Mouse (Mus musculus): ENCODE measurements around the gene Trpc3. TPM values are rescaled to one million over a fixed set of nuclear protein-coding genes. Genes with fewer than 3 reads are reported as not detected.
A peak's percentile ranks its signal among the peaks of the same experiment; 100 is the strongest.

Trpc3 gene
- 9.2 and 10.1 TPM in 2 replicates for polyA plus RNA-seq (2014; fragmentation: Nextera tagmentation; extraction: Ambion mirVana)

- peak; percentile 91 for ATAC-seq (ENCODE audit: low FRiP score, low TSS enrichment)
- Histone ChIP-seq H3K4me3 (ENCODE audit: low read length) (peak within 1 kb of the TSS; percentile 69), H3K9ac (ENCODE audit: low read depth, low read length) (peak within 1 kb of the TSS; percentile 53), H3K36me3 (ENCODE audit: control insufficient read depth, insufficient read depth, low read length) (no peaks in the 10 kb centered on the region), H3K4me2 (replicated peaks; ENCODE audit: low read depth, low read length) (peak within 1 kb of the TSS; percentile 89), H3K27me3 (ENCODE audit: control insufficient read depth, insufficient read depth, low read length) (peaks cover 5% of the 10 kb centered on the region), H3K4me1 (ENCODE audit: control insufficient read depth, insufficient read depth, low read length) (no peaks in the 10 kb centered on the region), H3K27ac (ENCODE audit: low read depth, low read length) (no peak within 1 kb of the TSS), H3K9me3 (ENCODE audit: control insufficient read depth, low read length) (no peaks in the 10 kb centered on the region)
- 2% methylated on average over 74 of the region's 91 CpGs for WGBS
These were observed at the start of gene Trpc3 for GRCm38 (mm10) chr3:36689392-36690291. Gene Trpc3 (minus strand): TSS chr3:36690167.

GRCm38 (mm10) chr3:36738071-36738470 is 48.1 kb upstream of the Trpc3 start:
- Histone ChIP-seq H3K4me1 (ENCODE audit: control insufficient read depth, insufficient read depth, low read length) (peaks cover 5% of the 10 kb centered on the region; the same call in 1 of the 2 replicates), H3K4me3 (ENCODE audit: low read length) (no peak overlapping the region)
- WGBS, result 50% methylated on average over 4 of the region's 4 CpGs

GRCm38 (mm10) chr3:36733075-36733474 is 43.1 kb upstream of the Trpc3 start:
- H3K27me3 ChIP-seq (ENCODE audit: control insufficient read depth, insufficient read depth, low read length), result no peaks in the 10 kb centered on the region
- H3K4me1 ChIP-seq (ENCODE audit: control insufficient read depth, insufficient read depth, low read length), result peaks cover 5% of the 10 kb centered on the region; the same call in 1 of the 2 replicates
- no peak overlapping the region for H3K4me2 ChIP-seq (replicated peaks; ENCODE audit: low read depth, low read length)
- ATAC-seq (ENCODE audit: low FRiP score, low TSS enrichment), result no peak
- no peaks in the 10 kb centered on the region for H3K9me3 ChIP-seq (ENCODE audit: control insufficient read depth, low read length)
- no peaks in the 10 kb centered on the region for H3K36me3 ChIP-seq (ENCODE audit: control insufficient read depth, insufficient read depth, low read length)
- no peak overlapping the region for H3K27ac ChIP-seq (ENCODE audit: low read depth, low read length)
- H3K4me3 ChIP-seq (ENCODE audit: low read length), result no peak overlapping the region
- no peak overlapping the region for H3K9ac ChIP-seq (ENCODE audit: low read depth, low read length)
- 92% methylated on average over 4 of the region's 4 CpGs for WGBS

More at GRCm38 (mm10) chr3:36738071-36738470, 48.1 kb upstream of the Trpc3 start:
- no peak overlapping the region for H3K9ac ChIP-seq (ENCODE audit: low read depth, low read length)
- H3K36me3 ChIP-seq (ENCODE audit: control insufficient read depth, insufficient read depth, low read length), result no peaks in the 10 kb centered on the region
- H3K27ac ChIP-seq (ENCODE audit: low read depth, low read length), result no peak overlapping the region
- ATAC-seq (ENCODE audit: low FRiP score, low TSS enrichment), result no peak
- H3K9me3 ChIP-seq (ENCODE audit: control insufficient read depth, low read length), result no peaks in the 10 kb centered on the region
- H3K27me3 ChIP-seq (ENCODE audit: control insufficient read depth, insufficient read depth, low read length), result no peaks in the 10 kb centered on the region
- no peak overlapping the region for H3K4me2 ChIP-seq (replicated peaks; ENCODE audit: low read depth, low read length)

- H3K27me3 ChIP-seq (ENCODE audit: control insufficient read depth, insufficient read depth, low read length), result no peaks in the 10 kb centered on the region
- no peak overlapping the region for H3K4me2 ChIP-seq (replicated peaks; ENCODE audit: low read depth, low read length)
- ATAC-seq (ENCODE audit: low FRiP score, low TSS enrichment), result no peak
- no peak overlapping the region for H3K4me3 ChIP-seq (ENCODE audit: low read length)
- H3K9ac ChIP-seq (ENCODE audit: low read depth, low read length), result no peak overlapping the region
- no peak overlapping the region for H3K27ac ChIP-seq (ENCODE audit: low read depth, low read length)
- H3K9me3 ChIP-seq (ENCODE audit: control insufficient read depth, low read length), result no peaks in the 10 kb centered on the region
- H3K36me3 ChIP-seq (ENCODE audit: control insufficient read depth, insufficient read depth, low read length), result no peaks in the 10 kb centered on the region
- H3K4me1 ChIP-seq (ENCODE audit: control insufficient read depth, insufficient read depth, low read length), result no peaks in the 10 kb centered on the region
- WGBS, result 66% methylated on average over 8 of the region's 8 CpGs
These were observed 36.6 kb upstream of the Trpc3 start for GRCm38 (mm10) chr3:36726545-36726944.

- Histone ChIP-seq H3K27ac (ENCODE audit: low read depth, low read length) (no peak overlapping the region), H3K4me1 (ENCODE audit: control insufficient read depth, insufficient read depth, low read length) (no peaks in the 10 kb centered on the region), H3K36me3 (ENCODE audit: control insufficient read depth, insufficient read depth, low read length) (no peaks in the 10 kb centered on the region), H3K4me2 (replicated peaks; ENCODE audit: low read depth, low read length) (no peak overlapping the region), H3K9ac (ENCODE audit: low read depth, low read length) (no peak overlapping the region), H3K4me3 (ENCODE audit: low read length) (no peak overlapping the region), H3K9me3 (ENCODE audit: control insufficient read depth, low read length) (no peaks in the 10 kb centered on the region), H3K27me3 (ENCODE audit: control insufficient read depth, insufficient read depth, low read length) (no peaks in the 10 kb centered on the region)
- ATAC-seq (ENCODE audit: low FRiP score, low TSS enrichment), result no peak
- WGBS, result 80% methylated on average over 3 of the region's 3 CpGs
These were observed 31.9 kb upstream of the Trpc3 start for GRCm38 (mm10) chr3:36721850-36722249.

- Histone ChIP-seq H3K9ac (ENCODE audit: low read depth, low read length) (no peak overlapping the region), H3K9me3 (ENCODE audit: control insufficient read depth, low read length) (no peaks in the 10 kb centered on the region), H3K27ac (ENCODE audit: low read depth, low read length) (no peak overlapping the region), H3K4me3 (ENCODE audit: low read length) (no peak overlapping the region), H3K27me3 (ENCODE audit: control insufficient read depth, insufficient read depth, low read length) (no peaks in the 10 kb centered on the region), H3K4me1 (ENCODE audit: control insufficient read depth, insufficient read depth, low read length) (0 out of 2 replicates have a peak, but pooled peaks cover 3% of the 10 kb centered on the region), H3K36me3 (ENCODE audit: control insufficient read depth, insufficient read depth, low read length) (no peaks in the 10 kb centered on the region), H3K4me2 (replicated peaks; ENCODE audit: low read depth, low read length) (no peak overlapping the region)
- WGBS, result 70% methylated on average over 3 of the region's 3 CpGs
- no peak for ATAC-seq (ENCODE audit: low FRiP score, low TSS enrichment)
These were observed 19.6 kb upstream of the Trpc3 start for GRCm38 (mm10) chr3:36709521-36709920.

- peak overlapping the region; percentile 53; the same call in 1 of the 2 replicates for H3K9ac ChIP-seq (ENCODE audit: low read depth, low read length)
- no peaks in the 10 kb centered on the region for H3K36me3 ChIP-seq (ENCODE audit: control insufficient read depth, insufficient read depth, low read length)
- peak overlapping the region; percentile 69 for H3K4me3 ChIP-seq (ENCODE audit: low read length)
- no peak for ATAC-seq (ENCODE audit: low FRiP score, low TSS enrichment)
- WGBS, result 11% methylated on average over 7 of the region's 7 CpGs
- peak overlapping the region; percentile 89 for H3K4me2 ChIP-seq (replicated peaks; ENCODE audit: low read depth, low read length)
- H3K27ac ChIP-seq (ENCODE audit: low read depth, low read length), result no peak overlapping the region
- H3K27me3 ChIP-seq (ENCODE audit: control insufficient read depth, insufficient read depth, low read length), result peaks cover 5% of the 10 kb centered on the region
- no peaks in the 10 kb centered on the region for H3K9me3 ChIP-seq (ENCODE audit: control insufficient read depth, low read length)
- no peaks in the 10 kb centered on the region for H3K4me1 ChIP-seq (ENCODE audit: control insufficient read depth, insufficient read depth, low read length)
These were observed 304 bp upstream of the Trpc3 start for GRCm38 (mm10) chr3:36690292-36690650.

GRCm38 (mm10) chr3:36688874-36689273 is 1.1 kb downstream of the Trpc3 start:
- Histone ChIP-seq H3K9ac (ENCODE audit: low read depth, low read length) (peak overlapping the region; percentile 53; the same call in 1 of the 2 replicates), H3K27ac (ENCODE audit: low read depth, low read length) (no peak overlapping the region)

GRCm38 (mm10) chr3:36675822-36676221 is 14.1 kb downstream of the Trpc3 start:
- ATAC-seq (ENCODE audit: low FRiP score, low TSS enrichment), result no peak

More at GRCm38 (mm10) chr3:36688874-36689273, 1.1 kb downstream of the Trpc3 start:
- 4% methylated on average over 21 of the region's 21 CpGs for WGBS
- Histone ChIP-seq H3K27me3 (ENCODE audit: control insufficient read depth, insufficient read depth, low read length) (peaks cover 5% of the 10 kb centered on the region), H3K4me2 (replicated peaks; ENCODE audit: low read depth, low read length) (peak overlapping the region; percentile 89), H3K4me3 (ENCODE audit: low read length) (peak overlapping the region; percentile 69), H3K4me1 (ENCODE audit: control insufficient read depth, insufficient read depth, low read length) (no peaks in the 10 kb centered on the region), H3K36me3 (ENCODE audit: control insufficient read depth, insufficient read depth, low read length) (no peaks in the 10 kb centered on the region), H3K9me3 (ENCODE audit: control insufficient read depth, low read length) (no peaks in the 10 kb centered on the region)
- peak; percentile 53 for ATAC-seq (ENCODE audit: low FRiP score, low TSS enrichment)

More at GRCm38 (mm10) chr3:36675822-36676221, 14.1 kb downstream of the Trpc3 start:
- no peaks in the 10 kb centered on the region for H3K4me1 ChIP-seq (ENCODE audit: control insufficient read depth, insufficient read depth, low read length)
- no peaks in the 10 kb centered on the region for H3K36me3 ChIP-seq (ENCODE audit: control insufficient read depth, insufficient read depth, low read length)
- 80% methylated on average over 1 of the region's 1 CpGs for WGBS
- no peak overlapping the region for H3K4me2 ChIP-seq (replicated peaks; ENCODE audit: low read depth, low read length)
- H3K27ac ChIP-seq (ENCODE audit: low read depth, low read length), result no peak overlapping the region
- no peaks in the 10 kb centered on the region for H3K9me3 ChIP-seq (ENCODE audit: control insufficient read depth, low read length)
- H3K27me3 ChIP-seq (ENCODE audit: control insufficient read depth, insufficient read depth, low read length), result no peaks in the 10 kb centered on the region
- no peak overlapping the region for H3K4me3 ChIP-seq (ENCODE audit: low read length)
- no peak overlapping the region for H3K9ac ChIP-seq (ENCODE audit: low read depth, low read length)
